Mouse (Mus musculus): ENCODE results near the gene Fam133b. TPM values are rescaled to one million over a fixed set of nuclear protein-coding genes. Genes with fewer than 3 reads are reported as not detected.

Fam133b gene
- 14.7 and 16.4 TPM in 2 replicates for polyA plus RNA-seq (2015; fragmentation: Nextera tagmentation; extraction: Ambion mirVana)

GRCm38 (mm10) chr5:3543629-3544479, at the start of gene Fam133b:
Gene Fam133b, plus strand, starts transcription at chr5:3543833.
- H3K27ac ChIP-seq (replicated peaks) = peak within 1 kb of the TSS; percentile 89
- H3K9ac ChIP-seq (ENCODE audit: low read length) = peak within 1 kb of the TSS; percentile 96
- ATAC-seq (ENCODE audit: low FRiP score, low TSS enrichment) (peak; percentile 97), DNase-seq (ENCODE audit: low spot score) (peak; percentile 96)
- peak within 1 kb of the TSS; percentile 94 for H3K4me3 ChIP-seq (ENCODE audit: low read depth, low read length)
- TF ChIP-seq EP300 (optimal IDR thresholded peaks at IDR 0.05) (no peak), CTCF (IDR thresholded peaks at IDR 0.05; ENCODE audit: low read depth) (peak; percentile 94)
- H3K4me2 ChIP-seq (replicated peaks; ENCODE audit: low read depth) = peak within 1 kb of the TSS; percentile 82
- no peaks in the 10 kb centered on the region for H3K4me1 ChIP-seq (replicated peaks; ENCODE audit: control insufficient read depth, insufficient read depth)
- H3K27me3 ChIP-seq (ENCODE audit: control insufficient read depth, insufficient read depth, low read length) = no peaks in the 10 kb centered on the region; the same call in 1 of the 2 replicates
- no peaks in the 10 kb centered on the region for H3K9me3 ChIP-seq (ENCODE audit: control insufficient read depth, low read length)
- WGBS = under 1% methylated on average over 58 of the region's 80 CpGs
- no peaks in the 10 kb centered on the region for H3K36me3 ChIP-seq (ENCODE audit: control insufficient read depth, insufficient read depth, low read length)

GRCm38 (mm10) chr5:3493968-3494367, 49.7 kb upstream of the Fam133b start:
- Histone ChIP-seq H3K27me3 (ENCODE audit: control insufficient read depth, insufficient read depth, low read length) (no peaks in the 10 kb centered on the region), H3K9me3 (ENCODE audit: control insufficient read depth, low read length) (no peaks in the 10 kb centered on the region), H3K4me3 (ENCODE audit: low read depth, low read length) (no peak overlapping the region), H3K36me3 (ENCODE audit: control insufficient read depth, insufficient read depth, low read length) (no peaks in the 10 kb centered on the region), H3K4me1 (replicated peaks; ENCODE audit: control insufficient read depth, insufficient read depth) (no peaks in the 10 kb centered on the region), H3K27ac (replicated peaks) (no peak overlapping the region), H3K4me2 (replicated peaks; ENCODE audit: low read depth) (no peak overlapping the region), H3K9ac (ENCODE audit: low read length) (no peak overlapping the region)
- TF ChIP-seq EP300 (optimal IDR thresholded peaks at IDR 0.05) (no peak), CTCF (IDR thresholded peaks at IDR 0.05; ENCODE audit: low read depth) (no peak)
- ATAC-seq (ENCODE audit: low FRiP score, low TSS enrichment) (no peak), DNase-seq (ENCODE audit: low spot score) (no peak)
- 90% methylated on average over 9 of the region's 9 CpGs for WGBS

- 71% methylated on average over 8 of the region's 8 CpGs for WGBS
- Histone ChIP-seq H3K4me3 (ENCODE audit: low read depth, low read length) (no peak overlapping the region), H3K9ac (ENCODE audit: low read length) (no peak overlapping the region), H3K27me3 (ENCODE audit: control insufficient read depth, insufficient read depth, low read length) (no peaks in the 10 kb centered on the region), H3K27ac (replicated peaks) (no peak overlapping the region), H3K36me3 (ENCODE audit: control insufficient read depth, insufficient read depth, low read length) (no peaks in the 10 kb centered on the region), H3K4me2 (replicated peaks; ENCODE audit: low read depth) (no peak overlapping the region), H3K9me3 (ENCODE audit: control insufficient read depth, low read length) (no peaks in the 10 kb centered on the region), H3K4me1 (replicated peaks; ENCODE audit: control insufficient read depth, insufficient read depth) (no peaks in the 10 kb centered on the region)
- TF ChIP-seq CTCF (IDR thresholded peaks at IDR 0.05; ENCODE audit: low read depth) (no peak), EP300 (optimal IDR thresholded peaks at IDR 0.05) (no peak)
- peak; percentile 67; the same call in 1 of the 2 replicates for ATAC-seq (ENCODE audit: low FRiP score, low TSS enrichment)
- no peak for DNase-seq (ENCODE audit: low spot score)
Measured at GRCm38 (mm10) chr5:3494452-3495187, 49.0 kb upstream of the Fam133b start.

- Histone ChIP-seq H3K27me3 (ENCODE audit: control insufficient read depth, insufficient read depth, low read length) (no peaks in the 10 kb centered on the region), H3K36me3 (ENCODE audit: control insufficient read depth, insufficient read depth, low read length) (no peaks in the 10 kb centered on the region), H3K4me1 (replicated peaks; ENCODE audit: control insufficient read depth, insufficient read depth) (no peaks in the 10 kb centered on the region), H3K9me3 (ENCODE audit: control insufficient read depth, low read length) (no peaks in the 10 kb centered on the region), H3K4me3 (ENCODE audit: low read depth, low read length) (no peak overlapping the region), H3K27ac (replicated peaks) (no peak overlapping the region), H3K9ac (ENCODE audit: low read length) (no peak overlapping the region), H3K4me2 (replicated peaks; ENCODE audit: low read depth) (no peak overlapping the region)
- DNase-seq (ENCODE audit: low spot score) (no peak), ATAC-seq (ENCODE audit: low FRiP score, low TSS enrichment) (no peak)
- no peak for TF ChIP-seq CTCF (IDR thresholded peaks at IDR 0.05; ENCODE audit: low read depth)
- TF ChIP-seq EP300 (optimal IDR thresholded peaks at IDR 0.05) = no peak
- WGBS = 79% methylated on average over 5 of the region's 5 CpGs
Measured at GRCm38 (mm10) chr5:3497505-3497925, 46.1 kb upstream of the Fam133b start.

GRCm38 (mm10) chr5:3500298-3500697, 43.3 kb upstream of the Fam133b start:
- TF ChIP-seq EP300 (optimal IDR thresholded peaks at IDR 0.05) (no peak), CTCF (IDR thresholded peaks at IDR 0.05; ENCODE audit: low read depth) (no peak)
- WGBS = 90% methylated on average over 5 of the region's 5 CpGs

More at GRCm38 (mm10) chr5:3500298-3500697, 43.3 kb upstream of the Fam133b start:
- H3K9ac ChIP-seq (ENCODE audit: low read length) = no peak overlapping the region
- ATAC-seq (ENCODE audit: low FRiP score, low TSS enrichment) = no peak
- no peak overlapping the region for H3K27ac ChIP-seq (replicated peaks)
- DNase-seq (ENCODE audit: low spot score) = no peak
- H3K4me2 ChIP-seq (replicated peaks; ENCODE audit: low read depth) = no peak overlapping the region
- H3K36me3 ChIP-seq (ENCODE audit: control insufficient read depth, insufficient read depth, low read length) = no peaks in the 10 kb centered on the region
- H3K4me3 ChIP-seq (ENCODE audit: low read depth, low read length) = no peak overlapping the region
- H3K4me1 ChIP-seq (replicated peaks; ENCODE audit: control insufficient read depth, insufficient read depth) = peaks cover 4% of the 10 kb centered on the region; the same call in 1 of the 2 replicates
- H3K9me3 ChIP-seq (ENCODE audit: control insufficient read depth, low read length) = no peaks in the 10 kb centered on the region
- H3K27me3 ChIP-seq (ENCODE audit: control insufficient read depth, insufficient read depth, low read length) = no peaks in the 10 kb centered on the region

All from stomach, postnatal 0 days (tissue).